Mouse (Mus musculus) heart, postnatal 0 days (tissue): ENCODE results near the gene Tmem126b.

Source experiments
- CTCF ChIP-seq: IDR thresholded peaks from 2 replicates; pipeline ENCODE4 v1.5.1; 2016; ENCODE audit warnings: antibody characterized with exemption, control low read depth, low read depth
- EP300 ChIP-seq: IDR thresholded peaks from 2 replicates; pipeline ENCODE4 v1.6.1; 2016; ENCODE audit warnings: antibody characterized with exemption, low read depth

- TF ChIP-seq CTCF: no peak
- TF ChIP-seq EP300: no peak
Measured at GRCm38 (mm10) chr7:90461441-90461840, 14.4 kb downstream of the Tmem126b start.
